Mouse (Mus musculus) kidney, postnatal 4 days (tissue): ENCODE results near the gene Ccdc85b.
A peak's percentile ranks its signal among the peaks of the same experiment; 100 is the strongest.

ENCODE experiments used
- DNase-seq, 2 experiments: peaks; one replicate each; pipeline ENCODE4 v3.0.0; 2021; ENCODE audit warnings: mixed read lengths in 2 of 2

Gene Ccdc85b

GRCm38 (mm10) chr19:5480016-5480415 lies 22.3 kb upstream of the Ccdc85b start:
- peak in 1 of 2 experiments; percentile 3 for DNase-seq

GRCm38 (mm10) chr19:5477668-5478300 lies 20.1 kb upstream of the Ccdc85b start:
- peak in 1 of 2 experiments; percentile 8 for DNase-seq

GRCm38 (mm10) chr19:5477004-5477667 lies 19.4 kb upstream of the Ccdc85b start:
- DNase-seq = peak in 1 of 2 experiments; percentile 1

- DNase-seq = peak in 1 of 2 experiments; percentile 51
These were observed 17.5 kb upstream of the Ccdc85b start for GRCm38 (mm10) chr19:5475069-5475714.

- DNase-seq = peak; percentile 75 to 82
These were observed 16.8 kb upstream of the Ccdc85b start for GRCm38 (mm10) chr19:5474281-5475068.

- DNase-seq = peak; percentile 84 to 91
These were observed 16.0 kb upstream of the Ccdc85b start, which contains the start of gene Efemp2 for GRCm38 (mm10) chr19:5473720-5474119. Gene Efemp2, plus strand, starts transcription at chr19:5473954.

GRCm38 (mm10) chr19:5472857-5473256 lies 15.2 kb upstream of the Ccdc85b start:
- DNase-seq = no peak

- DNase-seq = no peak
These were observed 14.2 kb upstream of the Ccdc85b start for GRCm38 (mm10) chr19:5471846-5472245.

GRCm38 (mm10) chr19:5468374-5468773 lies 10.7 kb upstream of the Ccdc85b start, which contains the start of gene Ctsw:
Gene Ctsw, minus strand, starts transcription at chr19:5468507.
- DNase-seq = peak in 1 of 2 experiments; percentile 7

- no peak for DNase-seq
These were observed 9.3 kb upstream of the Ccdc85b start for GRCm38 (mm10) chr19:5466916-5467500.

GRCm38 (mm10) chr19:5465037-5465436 lies 7.3 kb upstream of the Ccdc85b start:
- no peak for DNase-seq

GRCm38 (mm10) chr19:5463791-5464562 lies 6.3 kb upstream of the Ccdc85b start:
- peak; percentile 81 to 83 for DNase-seq

- peak in 1 of 2 experiments; percentile 3 for DNase-seq
These were observed 5.5 kb upstream of the Ccdc85b start for GRCm38 (mm10) chr19:5463212-5463611.

GRCm38 (mm10) chr19:5461411-5461810 lies 3.7 kb upstream of the Ccdc85b start:
- DNase-seq = no peak

GRCm38 (mm10) chr19:5460465-5460911 lies 2.8 kb upstream of the Ccdc85b start, which contains the start of gene Fibp:
Gene Fibp, plus strand, starts transcription at chr19:5460615.
- peak; percentile 91 to 94 for DNase-seq

GRCm38 (mm10) chr19:5459896-5460295 lies 2.2 kb upstream of the Ccdc85b start:
- DNase-seq = no peak

- DNase-seq = no peak
These were observed 1.3 kb upstream of the Ccdc85b start for GRCm38 (mm10) chr19:5459019-5459418.

- DNase-seq = peak; percentile 95 to 98
These were observed 560 bp downstream of the Ccdc85b start for GRCm38 (mm10) chr19:5456922-5457745.

- peak; percentile 50 to 64 for DNase-seq
These were observed 1.3 kb downstream of the Ccdc85b start for GRCm38 (mm10) chr19:5456241-5456921.

GRCm38 (mm10) chr19:5455568-5455967 lies 2.1 kb downstream of the Ccdc85b start:
- DNase-seq = peak in 1 of 2 experiments; percentile 34
